Mouse (Mus musculus): ENCODE data around the gene Gpr174. TPM values are rescaled to one million over a fixed set of nuclear protein-coding genes. Genes with fewer than 3 reads are reported as not detected.

Gpr174 gene
- not detected in 2 replicates for polyA plus RNA-seq (2014; fragmentation: Nextera tagmentation; extraction: Ambion mirVana)

- H3K4me2 ChIP-seq (ENCODE audit: low read depth) = no peak within 1 kb of the TSS
- 61% methylated on average over 2 of the region's 2 CpGs for WGBS
Measured at GRCm38 (mm10) chrX:107255486-107256227, at the start of gene Gpr174. Gene Gpr174, plus strand, starts transcription at chrX:107255878.

GRCm38 (mm10) chrX:107217577-107218090 is 38.0 kb upstream of the Gpr174 start:
- no peaks in the 10 kb centered on the region for H3K9me3 ChIP-seq (ENCODE audit: control insufficient read depth, low read length)
- WGBS = 88% methylated on average over 2 of the region's 2 CpGs
- H3K4me2 ChIP-seq (ENCODE audit: low read depth) = no peak overlapping the region
- no peak overlapping the region for H3K27ac ChIP-seq (ENCODE audit: low read depth, low read length)
- no peak overlapping the region for H3K9ac ChIP-seq (ENCODE audit: low read length)
- no peaks in the 10 kb centered on the region for H3K4me1 ChIP-seq (ENCODE audit: control insufficient read depth, insufficient read depth, low read length)
- no peaks in the 10 kb centered on the region for H3K27me3 ChIP-seq (ENCODE audit: control insufficient read depth, insufficient read depth, low read length)
- no peak overlapping the region for H3K4me3 ChIP-seq (ENCODE audit: low read depth, low read length)
- ATAC-seq (ENCODE audit: insufficient read depth, low FRiP score, low TSS enrichment) = no peak
- no peaks in the 10 kb centered on the region for H3K36me3 ChIP-seq (ENCODE audit: control insufficient read depth, insufficient read depth, low read length)
- DNase-seq (ENCODE audit: low spot score) = no peak

More at GRCm38 (mm10) chrX:107255486-107256227, at the start of gene Gpr174:
- ATAC-seq (ENCODE audit: insufficient read depth, low FRiP score, low TSS enrichment) (no peak), DNase-seq (ENCODE audit: low spot score) (no peak)
- H3K9me3 ChIP-seq (ENCODE audit: control insufficient read depth, low read length) = no peaks in the 10 kb centered on the region
- no peak within 1 kb of the TSS for H3K27ac ChIP-seq (ENCODE audit: low read depth, low read length)
- no peaks in the 10 kb centered on the region for H3K4me1 ChIP-seq (ENCODE audit: control insufficient read depth, insufficient read depth, low read length)
- no peaks in the 10 kb centered on the region for H3K27me3 ChIP-seq (ENCODE audit: control insufficient read depth, insufficient read depth, low read length)
- no peak within 1 kb of the TSS for H3K4me3 ChIP-seq (ENCODE audit: low read depth, low read length)
- no peak within 1 kb of the TSS for H3K9ac ChIP-seq (ENCODE audit: low read length)
- no peaks in the 10 kb centered on the region for H3K36me3 ChIP-seq (ENCODE audit: control insufficient read depth, insufficient read depth, low read length)

- no peak overlapping the region for H3K9ac ChIP-seq (ENCODE audit: low read length)
- DNase-seq (ENCODE audit: low spot score) = no peak
- no peak overlapping the region for H3K4me2 ChIP-seq (ENCODE audit: low read depth)
- H3K36me3 ChIP-seq (ENCODE audit: control insufficient read depth, insufficient read depth, low read length) = no peaks in the 10 kb centered on the region
- H3K4me3 ChIP-seq (ENCODE audit: low read depth, low read length) = no peak overlapping the region
- no peak overlapping the region for H3K27ac ChIP-seq (ENCODE audit: low read depth, low read length)
- ATAC-seq (ENCODE audit: insufficient read depth, low FRiP score, low TSS enrichment) = no peak
- WGBS = 64% methylated on average over 1 of the region's 1 CpGs
- no peaks in the 10 kb centered on the region for H3K9me3 ChIP-seq (ENCODE audit: control insufficient read depth, low read length)
- H3K4me1 ChIP-seq (ENCODE audit: control insufficient read depth, insufficient read depth, low read length) = no peaks in the 10 kb centered on the region
- H3K27me3 ChIP-seq (ENCODE audit: control insufficient read depth, insufficient read depth, low read length) = no peaks in the 10 kb centered on the region
Measured at GRCm38 (mm10) chrX:107224846-107225245, 30.8 kb upstream of the Gpr174 start.

- H3K27ac ChIP-seq (ENCODE audit: low read depth, low read length) = no peak overlapping the region
- no peaks in the 10 kb centered on the region for H3K4me1 ChIP-seq (ENCODE audit: control insufficient read depth, insufficient read depth, low read length)
- DNase-seq (ENCODE audit: low spot score) (no peak), ATAC-seq (ENCODE audit: insufficient read depth, low FRiP score, low TSS enrichment) (no peak)
- no peak overlapping the region for H3K9ac ChIP-seq (ENCODE audit: low read length)
- no peaks in the 10 kb centered on the region for H3K27me3 ChIP-seq (ENCODE audit: control insufficient read depth, insufficient read depth, low read length)
- 63% methylated on average over 1 of the region's 1 CpGs for WGBS
- no peak overlapping the region for H3K4me3 ChIP-seq (ENCODE audit: low read depth, low read length)
- no peaks in the 10 kb centered on the region for H3K36me3 ChIP-seq (ENCODE audit: control insufficient read depth, insufficient read depth, low read length)
- H3K9me3 ChIP-seq (ENCODE audit: control insufficient read depth, low read length) = no peaks in the 10 kb centered on the region
- no peak overlapping the region for H3K4me2 ChIP-seq (ENCODE audit: low read depth)
Measured at GRCm38 (mm10) chrX:107231214-107231613, 24.5 kb upstream of the Gpr174 start.

GRCm38 (mm10) chrX:107234655-107235054 is 21.0 kb upstream of the Gpr174 start:
- Histone ChIP-seq H3K9ac (ENCODE audit: low read length) (no peak overlapping the region), H3K4me3 (ENCODE audit: low read depth, low read length) (no peak overlapping the region), H3K4me2 (ENCODE audit: low read depth) (no peak overlapping the region), H3K4me1 (ENCODE audit: control insufficient read depth, insufficient read depth, low read length) (no peaks in the 10 kb centered on the region), H3K27me3 (ENCODE audit: control insufficient read depth, insufficient read depth, low read length) (no peaks in the 10 kb centered on the region), H3K27ac (ENCODE audit: low read depth, low read length) (no peak overlapping the region), H3K36me3 (ENCODE audit: control insufficient read depth, insufficient read depth, low read length) (no peaks in the 10 kb centered on the region), H3K9me3 (ENCODE audit: control insufficient read depth, low read length) (no peaks in the 10 kb centered on the region)
- ATAC-seq (ENCODE audit: insufficient read depth, low FRiP score, low TSS enrichment) = no peak
- no peak for DNase-seq (ENCODE audit: low spot score)

GRCm38 (mm10) chrX:107236461-107236860 is 19.2 kb upstream of the Gpr174 start:
- 86% methylated on average over 1 of the region's 1 CpGs for WGBS
- no peak overlapping the region for H3K27ac ChIP-seq (ENCODE audit: low read depth, low read length)
- no peaks in the 10 kb centered on the region for H3K9me3 ChIP-seq (ENCODE audit: control insufficient read depth, low read length)
- H3K36me3 ChIP-seq (ENCODE audit: control insufficient read depth, insufficient read depth, low read length) = no peaks in the 10 kb centered on the region
- ATAC-seq (ENCODE audit: insufficient read depth, low FRiP score, low TSS enrichment) (no peak), DNase-seq (ENCODE audit: low spot score) (no peak)
- H3K4me2 ChIP-seq (ENCODE audit: low read depth) = no peak overlapping the region
- no peaks in the 10 kb centered on the region for H3K4me1 ChIP-seq (ENCODE audit: control insufficient read depth, insufficient read depth, low read length)
- no peaks in the 10 kb centered on the region for H3K27me3 ChIP-seq (ENCODE audit: control insufficient read depth, insufficient read depth, low read length)
- no peak overlapping the region for H3K4me3 ChIP-seq (ENCODE audit: low read depth, low read length)
- no peak overlapping the region for H3K9ac ChIP-seq (ENCODE audit: low read length)

- no peak overlapping the region for H3K4me3 ChIP-seq (ENCODE audit: low read depth, low read length)
- H3K36me3 ChIP-seq (ENCODE audit: control insufficient read depth, insufficient read depth, low read length) = no peaks in the 10 kb centered on the region
- no peaks in the 10 kb centered on the region for H3K9me3 ChIP-seq (ENCODE audit: control insufficient read depth, low read length)
- no peaks in the 10 kb centered on the region for H3K4me1 ChIP-seq (ENCODE audit: control insufficient read depth, insufficient read depth, low read length)
- H3K27me3 ChIP-seq (ENCODE audit: control insufficient read depth, insufficient read depth, low read length) = no peaks in the 10 kb centered on the region
- 89% methylated on average over 2 of the region's 2 CpGs for WGBS
- no peak overlapping the region for H3K27ac ChIP-seq (ENCODE audit: low read depth, low read length)
- no peak for ATAC-seq (ENCODE audit: insufficient read depth, low FRiP score, low TSS enrichment)
- no peak overlapping the region for H3K4me2 ChIP-seq (ENCODE audit: low read depth)
- no peak overlapping the region for H3K9ac ChIP-seq (ENCODE audit: low read length)
- no peak for DNase-seq (ENCODE audit: low spot score)
Measured at GRCm38 (mm10) chrX:107250390-107250789, 5.3 kb upstream of the Gpr174 start.

- ATAC-seq (ENCODE audit: insufficient read depth, low FRiP score, low TSS enrichment) (no peak), DNase-seq (ENCODE audit: low spot score) (no peak)
- H3K27me3 ChIP-seq (ENCODE audit: control insufficient read depth, insufficient read depth, low read length) = no peaks in the 10 kb centered on the region
Measured at GRCm38 (mm10) chrX:107264619-107265018, 8.9 kb downstream of the Gpr174 start.

GRCm38 (mm10) chrX:107277606-107278005 is 21.9 kb downstream of the Gpr174 start:
- Histone ChIP-seq H3K9ac (ENCODE audit: low read length) (no peak overlapping the region), H3K27ac (ENCODE audit: low read depth, low read length) (no peak overlapping the region), H3K27me3 (ENCODE audit: control insufficient read depth, insufficient read depth, low read length) (no peaks in the 10 kb centered on the region), H3K36me3 (ENCODE audit: control insufficient read depth, insufficient read depth, low read length) (no peaks in the 10 kb centered on the region), H3K9me3 (ENCODE audit: control insufficient read depth, low read length) (no peaks in the 10 kb centered on the region), H3K4me2 (ENCODE audit: low read depth) (no peak overlapping the region), H3K4me3 (ENCODE audit: low read depth, low read length) (no peak overlapping the region), H3K4me1 (ENCODE audit: control insufficient read depth, insufficient read depth, low read length) (no peaks in the 10 kb centered on the region)
- ATAC-seq (ENCODE audit: insufficient read depth, low FRiP score, low TSS enrichment) (no peak), DNase-seq (ENCODE audit: low spot score) (no peak)
- WGBS = 72% methylated on average over 2 of the region's 2 CpGs

More at GRCm38 (mm10) chrX:107264619-107265018, 8.9 kb downstream of the Gpr174 start:
- no peak overlapping the region for H3K4me3 ChIP-seq (ENCODE audit: low read depth, low read length)
- 51% methylated on average over 1 of the region's 1 CpGs for WGBS
- no peaks in the 10 kb centered on the region for H3K36me3 ChIP-seq (ENCODE audit: control insufficient read depth, insufficient read depth, low read length)
- no peaks in the 10 kb centered on the region for H3K9me3 ChIP-seq (ENCODE audit: control insufficient read depth, low read length)
- H3K27ac ChIP-seq (ENCODE audit: low read depth, low read length) = no peak overlapping the region
- H3K4me2 ChIP-seq (ENCODE audit: low read depth) = no peak overlapping the region
- no peaks in the 10 kb centered on the region for H3K4me1 ChIP-seq (ENCODE audit: control insufficient read depth, insufficient read depth, low read length)
- no peak overlapping the region for H3K9ac ChIP-seq (ENCODE audit: low read length)
